Mouse (Mus musculus) liver, embryonic 13.5 days (tissue): ENCODE results near the gene Col23a1. TPM values are rescaled to one million over a fixed set of nuclear protein-coding genes. Genes with fewer than 3 reads are reported as not detected.

Source experiments
- ATAC-seq: fragments of 200-750 bp; cut with Nextera tagmentation; 2 replicates; pipeline ENCODE4 v1.8.0; 2017; ENCODE audit warnings: low read depth, mild to moderate bottlenecking, moderate number of reproducible peaks, moderate library complexity
- DNase-seq: peaks from one replicate; pipeline ENCODE4 v3.0.0; 2022
- H3K27ac ChIP-seq: fragments of 300-500 bp; sonication (generic); 2 replicates; pipeline ENCODE4 v1.5.1; 2015; ENCODE audit warnings: moderate library complexity, mild to moderate bottlenecking, inconsistent platforms
- H3K27me3 ChIP-seq: fragments of 300-500 bp; sonication (generic); 2 replicates; pipeline ENCODE4 v1.6.1; 2015; ENCODE audit warnings: mild to moderate bottlenecking, inconsistent platforms
- H3K36me3 ChIP-seq: fragments of 300-500 bp; sonication (generic); 2 replicates; pipeline ENCODE4 v1.6.1; 2015; ENCODE audit warnings: mild to moderate bottlenecking, inconsistent platforms
- H3K4me1 ChIP-seq: fragments of 300-500 bp; sonication (generic); replicated peaks from 2 replicates; pipeline ENCODE4 v1.6.1; 2015; ENCODE audit warnings: inconsistent platforms
- H3K4me2 ChIP-seq: fragments of 300-500 bp; sonication (generic); 2 replicates; pipeline ENCODE4 v1.6.1; 2015; ENCODE audit warnings: inconsistent platforms, mild to moderate bottlenecking, moderate library complexity
- H3K4me3 ChIP-seq: fragments of 300-500 bp; sonication (generic); replicated peaks from 2 replicates; pipeline ENCODE4 v1.5.1; 2015; ENCODE audit warnings: mild to moderate bottlenecking, inconsistent platforms
- H3K9ac ChIP-seq: fragments of 300-500 bp; sonication (generic); 2 replicates; pipeline ENCODE4 v1.6.1; 2015; ENCODE audit warnings: mild to moderate bottlenecking, inconsistent platforms
- H3K9me3 ChIP-seq: fragments of 300-500 bp; sonication (generic); replicated peaks from 2 replicates; pipeline ENCODE4 v1.6.1; 2016; ENCODE audit warnings: inconsistent platforms
- WGBS: fragments of 180-500 bp; shearing (Covaris S2); methylation state at CpG from one replicate; pipeline ENCODE4 v1.1.7; 2015; ENCODE audit not compliant: insufficient replicate concordance; 5-methylcytosine and 5-hydroxymethylcytosine counted together
- polyA plus RNA-seq: library from polyadenylated mRNA; unstranded; fragments of >200 nt; fragmentation: Nextera tagmentation; extraction: Ambion mirVana; gene quantifications from 2 replicates; pipeline ENCODE4 v1.2.1, GENCODE M21; 2015

Col23a1 gene
- polyA plus RNA-seq, 1 experiment from 2014 or later, result 0.30 TPM

DNA sequence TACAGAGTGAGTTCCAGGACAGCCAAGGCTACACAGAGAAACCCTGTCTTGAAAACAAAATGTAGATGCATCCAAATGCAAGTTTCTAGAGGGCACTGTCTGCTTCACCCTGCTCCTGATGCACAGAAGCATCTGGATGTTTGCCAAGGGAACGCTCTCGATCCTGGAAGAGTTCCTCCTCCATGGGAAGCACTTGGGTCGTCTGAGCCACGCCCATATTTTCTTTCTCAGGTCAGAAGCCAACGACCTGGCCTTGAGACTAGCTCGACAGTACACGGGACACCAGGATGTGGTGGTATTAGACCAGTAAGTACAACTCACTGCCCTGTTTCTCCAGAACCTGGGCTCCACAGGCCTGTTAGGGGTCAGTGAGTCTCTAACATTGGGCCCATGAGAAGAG lies 301.4 kb downstream of the Col23a1 start:
- H3K36me3 ChIP-seq, result peaks cover 99% of the 10 kb centered on the region

GRCm38 (mm10) chr11:51591915-51592314 lies 302.2 kb downstream of the Col23a1 start:
- Histone ChIP-seq H3K27me3 (no peaks in the 10 kb centered on the region), H3K4me3 (no peak overlapping the region), H3K36me3 (peaks cover 99% of the 10 kb centered on the region), H3K4me2 (no peak overlapping the region), H3K27ac (no peak overlapping the region), H3K9me3 (no peaks in the 10 kb centered on the region), H3K9ac (no peak overlapping the region), H3K4me1 (peaks cover 9% of the 10 kb centered on the region)
- ATAC-seq (no peak), DNase-seq (no peak)
- WGBS, result 83% methylated on average over 7 of the region's 7 CpGs

More for the DNA sequence above, 301.4 kb downstream of the Col23a1 start:
- Histone ChIP-seq H3K4me3 (no peak overlapping the region), H3K9ac (no peak overlapping the region), H3K4me2 (no peak overlapping the region), H3K27ac (0 out of 2 replicates have a peak overlapping the region, but pooled peaks have one; percentile 10), H3K4me1 (peaks cover 16% of the 10 kb centered on the region), H3K27me3 (no peaks in the 10 kb centered on the region), H3K9me3 (no peaks in the 10 kb centered on the region)
- WGBS, result 75% methylated on average over 7 of the region's 7 CpGs
- no peak for DNase-seq
- ATAC-seq, result no peak

DNA sequence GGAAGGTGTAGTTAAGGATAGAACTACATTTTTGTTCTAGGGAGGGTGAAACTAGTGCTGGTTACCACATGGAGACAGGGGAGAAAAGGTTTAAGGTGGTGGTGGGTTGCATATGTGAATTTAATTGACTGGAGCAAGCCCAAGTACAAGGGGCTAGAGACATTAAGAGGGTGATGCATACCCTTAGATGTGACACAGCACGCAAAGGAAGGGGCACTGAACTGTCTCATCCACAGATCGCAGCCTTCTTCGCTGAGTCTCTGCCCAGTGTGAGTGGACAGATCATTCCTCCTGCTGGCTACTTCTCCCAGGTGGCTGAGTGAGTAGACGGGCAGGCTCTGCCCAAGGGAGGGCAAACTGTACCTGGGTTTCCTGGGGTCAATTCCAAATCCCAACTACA lies 303.6 kb downstream of the Col23a1 start:
- DNase-seq (no peak), ATAC-seq (no peak)
- no peaks in the 10 kb centered on the region; the same call in 1 of the 2 replicates for H3K4me1 ChIP-seq
- 95% methylated on average over 4 of the region's 4 CpGs for WGBS
- no peaks in the 10 kb centered on the region for H3K27me3 ChIP-seq
- H3K4me3 ChIP-seq, result no peak overlapping the region
- no peaks in the 10 kb centered on the region for H3K9me3 ChIP-seq
- H3K4me2 ChIP-seq, result no peak overlapping the region
- peaks cover 99% of the 10 kb centered on the region for H3K36me3 ChIP-seq
- no peak overlapping the region for H3K27ac ChIP-seq
- no peak overlapping the region for H3K9ac ChIP-seq

DNA sequence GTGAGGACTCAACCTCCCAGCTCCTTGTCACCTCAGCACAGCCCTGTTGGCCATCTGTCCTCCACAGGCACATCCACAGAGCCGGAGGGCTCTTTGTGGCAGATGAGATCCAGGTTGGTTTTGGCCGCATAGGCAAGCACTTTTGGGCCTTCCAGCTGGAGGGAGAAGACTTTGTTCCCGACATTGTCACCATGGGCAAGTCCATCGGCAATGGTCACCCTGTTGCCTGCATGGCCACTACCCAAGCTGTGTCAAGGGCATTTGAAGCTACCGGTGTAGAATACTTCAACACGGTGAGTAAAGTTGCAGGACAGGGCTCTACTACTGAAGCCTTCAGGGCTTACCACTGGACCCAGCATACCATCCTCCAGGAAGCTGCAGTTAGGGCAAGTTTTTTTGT lies 304.1 kb downstream of the Col23a1 start:
- WGBS, result 88% methylated on average over 6 of the region's 6 CpGs
- no peaks in the 10 kb centered on the region; the same call in 1 of the 2 replicates for H3K4me1 ChIP-seq
- no peak overlapping the region for H3K4me3 ChIP-seq
- H3K9ac ChIP-seq, result no peak overlapping the region
- DNase-seq, result no peak
- H3K27ac ChIP-seq, result no peak overlapping the region
- peaks cover 99% of the 10 kb centered on the region for H3K36me3 ChIP-seq
- H3K4me2 ChIP-seq, result no peak overlapping the region
- no peak for ATAC-seq
- H3K27me3 ChIP-seq, result no peaks in the 10 kb centered on the region
- no peaks in the 10 kb centered on the region for H3K9me3 ChIP-seq

- DNase-seq (no peak), ATAC-seq (no peak; the same call in 1 of the 2 replicates)
- Histone ChIP-seq H3K4me2 (no peak overlapping the region), H3K4me1 (no peaks in the 10 kb centered on the region; the same call in 1 of the 2 replicates), H3K27ac (peak overlapping the region; percentile 1; the same call in 1 of the 2 replicates), H3K36me3 (peaks cover 99% of the 10 kb centered on the region), H3K9me3 (no peaks in the 10 kb centered on the region), H3K27me3 (no peaks in the 10 kb centered on the region), H3K9ac (no peak overlapping the region), H3K4me3 (no peak overlapping the region)
- WGBS, result 47% methylated on average over 3 of the region's 3 CpGs
Measured at GRCm38 (mm10) chr11:51594715-51595350, 305.1 kb downstream of the Col23a1 start.

DNA sequence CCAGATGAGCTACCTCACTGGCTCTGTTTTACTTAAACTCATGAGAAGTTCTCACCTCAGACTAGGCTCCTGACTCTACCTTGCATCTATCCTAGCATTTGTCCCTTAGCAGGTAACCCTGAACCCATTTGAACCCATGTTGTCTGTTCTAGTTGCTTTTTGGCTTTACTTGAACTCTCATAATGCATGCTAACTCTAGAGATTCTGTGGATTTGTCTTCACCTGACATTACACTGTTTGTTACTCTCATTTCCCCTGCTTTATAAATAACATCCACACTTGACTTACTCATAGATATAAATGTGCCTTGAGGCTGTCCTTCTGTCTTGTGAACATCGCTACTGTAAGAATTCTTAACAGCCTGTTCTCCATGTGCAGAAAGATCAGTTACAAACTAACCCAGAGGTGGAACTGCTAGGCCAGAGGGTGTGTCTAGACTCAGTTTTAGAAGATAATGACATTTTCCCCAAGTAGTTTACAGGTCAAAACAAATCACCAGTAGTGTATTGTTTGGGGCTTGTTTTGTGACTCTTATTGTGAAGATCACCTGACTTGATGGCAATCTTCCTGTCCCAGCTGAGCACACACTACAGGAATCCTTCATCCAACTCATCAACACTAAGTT lies 305.9 kb downstream of the Col23a1 start:
- Histone ChIP-seq H3K4me2 (no peak overlapping the region), H3K4me1 (no peaks in the 10 kb centered on the region; the same call in 1 of the 2 replicates), H3K27ac (peak overlapping the region; percentile 1; the same call in 1 of the 2 replicates), H3K36me3 (peaks cover 99% of the 10 kb centered on the region), H3K9ac (no peak overlapping the region), H3K4me3 (no peak overlapping the region), H3K27me3 (no peaks in the 10 kb centered on the region), H3K9me3 (no peaks in the 10 kb centered on the region)
- ATAC-seq (no peak), DNase-seq (no peak)
- WGBS, result 76% methylated on average over 1 of the region's 1 CpGs

DNA sequence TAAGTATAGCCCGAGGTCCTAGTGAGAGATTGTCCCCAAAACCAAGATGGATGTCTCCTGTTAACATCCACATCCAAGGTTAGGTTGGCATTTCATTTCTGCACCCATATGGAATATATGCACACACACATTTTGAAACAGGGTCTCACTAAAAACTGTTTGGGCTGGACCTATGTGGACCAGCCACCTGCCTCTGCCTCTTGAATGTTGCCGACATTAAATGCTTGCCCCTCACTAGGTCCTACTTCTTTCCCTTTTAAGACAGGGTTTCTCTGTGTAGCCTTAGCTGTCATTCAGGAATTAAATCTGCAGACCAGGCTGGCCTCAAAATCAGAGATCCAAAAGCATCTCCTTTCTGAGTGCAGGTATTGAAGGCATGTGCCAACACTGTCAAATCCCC lies 307.8 kb downstream of the Col23a1 start:
- ATAC-seq (no peak), DNase-seq (no peak)
- Histone ChIP-seq H3K4me1 (peaks cover 11% of the 10 kb centered on the region), H3K4me2 (no peak overlapping the region), H3K27ac (no peak overlapping the region), H3K9ac (no peak overlapping the region), H3K4me3 (no peak overlapping the region), H3K9me3 (no peaks in the 10 kb centered on the region), H3K27me3 (no peaks in the 10 kb centered on the region), H3K36me3 (peaks cover 99% of the 10 kb centered on the region)
- 62% methylated on average over 2 of the region's 2 CpGs for WGBS

- DNase-seq (no peak), ATAC-seq (no peak)
- H3K27me3 ChIP-seq, result no peaks in the 10 kb centered on the region
- no peaks in the 10 kb centered on the region for H3K9me3 ChIP-seq
- peaks cover 85% of the 10 kb centered on the region for H3K36me3 ChIP-seq
- H3K9ac ChIP-seq, result peak overlapping the region; percentile 7; the same call in 1 of the 2 replicates
- 79% methylated on average over 3 of the region's 3 CpGs for WGBS
- H3K27ac ChIP-seq, result peak overlapping the region; percentile 10
- peaks cover 44% of the 10 kb centered on the region for H3K4me1 ChIP-seq
- peak overlapping the region; percentile 3; the same call in 1 of the 2 replicates for H3K4me2 ChIP-seq
- peak overlapping the region; percentile 9; the same call in 1 of the 2 replicates for H3K4me3 ChIP-seq
Measured at GRCm38 (mm10) chr11:51602253-51602652, 312.5 kb downstream of the Col23a1 start.

GRCm38 (mm10) chr11:51605602-51606446 lies 316.1 kb downstream of the Col23a1 start:
- Histone ChIP-seq H3K9me3 (no peaks in the 10 kb centered on the region), H3K9ac (peak overlapping the region; percentile 97), H3K36me3 (peaks cover 49% of the 10 kb centered on the region), H3K4me3 (peak overlapping the region; percentile 97), H3K27ac (peak overlapping the region; percentile 95), H3K27me3 (no peaks in the 10 kb centered on the region), H3K4me1 (peaks cover 79% of the 10 kb centered on the region), H3K4me2 (peak overlapping the region; percentile 95)
- ATAC-seq (peak; percentile 73), DNase-seq (peak; percentile 84)
- under 1% methylated on average over 80 of the region's 81 CpGs for WGBS

DNA sequence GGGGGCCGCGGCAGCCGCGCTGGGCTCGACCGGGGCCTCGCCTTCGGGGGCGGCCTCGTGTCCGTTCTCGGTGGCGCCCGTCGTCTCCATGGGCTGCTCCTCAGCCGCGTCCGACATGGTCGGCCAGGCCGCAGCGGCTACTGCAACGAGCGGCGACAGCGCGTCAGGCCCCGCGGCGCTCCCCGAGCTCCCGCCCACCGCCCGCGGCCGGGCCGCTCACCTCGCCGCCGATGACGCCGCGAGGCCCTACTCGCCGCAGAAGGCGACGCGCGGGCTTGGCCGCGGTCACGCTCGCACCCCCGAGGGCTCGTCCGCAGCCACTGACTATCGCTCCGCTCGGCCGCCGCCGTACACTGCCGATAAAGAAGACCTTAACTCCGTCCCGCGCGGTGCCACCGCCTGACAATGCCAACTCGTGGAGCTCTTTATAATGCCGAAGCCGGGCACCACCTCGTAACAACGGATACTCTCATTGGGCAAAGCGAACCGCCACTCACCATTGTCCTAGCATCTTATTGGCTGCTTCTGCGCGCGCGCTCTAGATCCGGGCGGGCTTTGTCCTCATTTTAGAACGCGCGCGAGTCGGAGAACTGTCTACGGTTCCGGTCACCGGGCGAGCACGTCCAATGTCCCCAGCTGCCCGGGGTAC lies 316.9 kb downstream of the Col23a1 start, which contains the start of gene Hnrnpab:
Hnrnpab (minus strand) TSS at position 401 of the 649 bp plus-strand sequence.
- H3K4me2 ChIP-seq, result peak within 1 kb of the TSS; percentile 95
- ATAC-seq, result peak; percentile 82
- H3K27me3 ChIP-seq, result no peaks in the 10 kb centered on the region
- peak; percentile 96 for DNase-seq
- H3K27ac ChIP-seq, result peak within 1 kb of the TSS; percentile 95
- peak within 1 kb of the TSS; percentile 97 for H3K9ac ChIP-seq
- under 1% methylated on average over 82 of the region's 91 CpGs for WGBS
- peaks cover 83% of the 10 kb centered on the region for H3K4me1 ChIP-seq
- peak within 1 kb of the TSS; percentile 97 for H3K4me3 ChIP-seq
- no peaks in the 10 kb centered on the region for H3K9me3 ChIP-seq
- peaks cover 41% of the 10 kb centered on the region for H3K36me3 ChIP-seq
